In genomic region chr11:59183821-59184220, GRCm38 (mm10) we compare ENCODE assay signal across 8 mouse cellular contexts. TPM values are rescaled to one million over a fixed set of nuclear protein-coding genes. Genes with fewer than 3 reads are reported as not detected.
DNase-seq lines count a peak whose midpoint lies in the region; ATAC-seq and TF ChIP-seq lines count a peak whose summit lies in the region.

No protein-coding gene starts in this region.

- WGBS in heart, embryonic 14.5 days = 9% methylated on average over 3 of the region's 3 CpGs
- 46% methylated on average over 3 of the region's 3 CpGs for WGBS in spleen, adult 2 months

- no peaks in the 10 kb centered on the region for H3K4me1 ChIP-seq in cortical plate, adult 2 months (ENCODE audit: control insufficient read depth, insufficient read depth, low read length)
- H3K4me1 ChIP-seq in heart, embryonic 14.5 days (ENCODE audit: control insufficient read depth in 2 of 2, insufficient read depth in 2 of 2, low read length in 2 of 2) = peaks cover 15 to 31% of the 10 kb centered on the region in 2 experiments
- no peaks in the 10 kb centered on the region for H3K4me1 ChIP-seq in spleen, adult 2 months (ENCODE audit: control insufficient read depth, insufficient read depth, insufficient read length)

- no peaks in the 10 kb centered on the region for H3K9me3 ChIP-seq in heart, embryonic 14.5 days (ENCODE audit: control insufficient read depth, low read length)

- H3K4me3 ChIP-seq in cortical plate, adult 2 months (ENCODE audit: insufficient read depth, low read length) = no peak overlapping the region
- H3K4me3 ChIP-seq in heart, embryonic 14.5 days (ENCODE audit: control insufficient read depth in 1 of 2, insufficient read depth in 1 of 2, low read depth in 1 of 2, low read length in 2 of 2) = no peak overlapping the region
- no peak overlapping the region for H3K4me3 ChIP-seq in spleen, adult 2 months (ENCODE audit: extremely low read depth, insufficient read depth, insufficient read length)

- 0 out of 2 replicates have a peak, but pooled peaks cover 4% of the 10 kb centered on the region for H3K27me3 ChIP-seq in heart, embryonic 14.5 days (ENCODE audit: control insufficient read depth, insufficient read depth, low read length)
- H3K27me3 ChIP-seq in spleen, adult 2 months (ENCODE audit: control insufficient read depth, insufficient read depth, low read length) = no peaks in the 10 kb centered on the region

- TF ChIP-seq CTCF in cortical plate, adult 2 months (IDR thresholded peaks at IDR 0.05; ENCODE audit: extremely low read depth, insufficient read depth, low read length) = peak; percentile 81
- TF ChIP-seq CTCF in spleen, adult 2 months (IDR thresholded peaks at IDR 0.05; ENCODE audit: extremely low read depth, insufficient read depth, insufficient read length, insufficient replicate concordance) = no peak

- peak overlapping the region; percentile 51; the same call in 1 of the 2 replicates for H3K9ac ChIP-seq in heart, embryonic 14.5 days (ENCODE audit: low read length)

- TF ChIP-seq POLR2A in cortical plate, adult 2 months (IDR thresholded peaks at IDR 0.05; ENCODE audit: extremely low read depth, insufficient read depth, low read length) = no peak
- TF ChIP-seq POLR2A in spleen, adult 2 months (IDR thresholded peaks at IDR 0.05; ENCODE audit: low read depth, low read length) = no peak

- peaks cover 35% of the 10 kb centered on the region for H3K36me3 ChIP-seq in heart, embryonic 14.5 days (ENCODE audit: control insufficient read depth, insufficient read depth, low read length)
- H3K36me3 ChIP-seq in spleen, adult 2 months (ENCODE audit: control insufficient read depth, insufficient read depth, low read length) = peaks cover 13% of the 10 kb centered on the region

- ATAC-seq in heart, embryonic 14.5 days (ENCODE audit: insufficient number of reproducible peaks, insufficient read depth, low FRiP score, low read depth) = no peak

- DNase-seq in cerebellum, adult 9-10 months = peak; percentile 57
- no peak for DNase-seq in cerebellum, adult 11-12 months
- DNase-seq in ES-CJ7 (ENCODE audit: low read depth, low spot score) = peak; percentile 48
- peak; percentile 77 for DNase-seq in kidney, postnatal 14 days
- peak; percentile 82 for DNase-seq in lung, postnatal 10 days
- DNase-seq in spleen, adult 2 months (ENCODE audit: low read depth in 1 of 2, low spot score in 2 of 2) = no peak

- H3K27ac ChIP-seq in cortical plate, adult 2 months (ENCODE audit: insufficient read depth, low read length) = peak overlapping the region; percentile 62
- H3K27ac ChIP-seq in heart, embryonic 14.5 days (replicated peaks in 1 of 2; ENCODE audit: control insufficient read depth in 1 of 2, insufficient read depth in 1 of 2, low read depth in 2 of 2, low read length in 2 of 2) = peak overlapping the region; percentile 48 to 55; a peak in 3 of 4 replicates
- H3K27ac ChIP-seq in spleen, adult 2 months (ENCODE audit: insufficient read depth, low read length) = peak overlapping the region; percentile 16; the same call in 1 of the 2 replicates

- peak overlapping the region; percentile 12; the same call in 1 of the 2 replicates for H3K4me2 ChIP-seq in heart, embryonic 14.5 days (ENCODE audit: low read length)

RNA-seq across cellular contexts. Expression of gene Gjc2, which starts 0.8 kb away (rescaled TPM):
- 24.8 and 32.3 TPM in 2 replicates for polyA plus RNA-seq in cortical plate, adult 2 months (2012; rRNA removed)
- 0.23 and 0.39 TPM in 2 replicates for polyA plus RNA-seq in heart, embryonic 14.5 days (2014; fragmentation: Nextera tagmentation; extraction: Ambion mirVana)
- polyA plus RNA-seq in spleen, adult 2 months (2012; rRNA removed) = 3.4 and 4.1 TPM in 2 replicates

RNA-seq across cellular contexts. Expression of gene Guk1, which starts 8.2 kb away (rescaled TPM):
- polyA plus RNA-seq in cortical plate, adult 2 months (2012; rRNA removed) = 278 and 287 TPM in 2 replicates
- polyA plus RNA-seq in heart, embryonic 14.5 days (2014; fragmentation: Nextera tagmentation; extraction: Ambion mirVana) = 133 and 136 TPM in 2 replicates
- 40.9 and 52.3 TPM in 2 replicates for polyA plus RNA-seq in spleen, adult 2 months (2012; rRNA removed)

RNA-seq across cellular contexts. Expression of gene Mrpl55, which starts 18.5 kb away (rescaled TPM):
- polyA plus RNA-seq in cortical plate, adult 2 months (2012; rRNA removed) = 53.6 and 57.1 TPM in 2 replicates
- 131 and 133 TPM in 2 replicates for polyA plus RNA-seq in heart, embryonic 14.5 days (2014; fragmentation: Nextera tagmentation; extraction: Ambion mirVana)
- polyA plus RNA-seq in spleen, adult 2 months (2012; rRNA removed) = 16.1 and 21.8 TPM in 2 replicates

RNA-seq across cellular contexts. Expression of gene Iba57, which starts 20.3 kb away (rescaled TPM):
- 5.0 and 6.2 TPM in 2 replicates for polyA plus RNA-seq in cortical plate, adult 2 months (2012; rRNA removed)
- polyA plus RNA-seq in heart, embryonic 14.5 days (2014; fragmentation: Nextera tagmentation; extraction: Ambion mirVana) = 4.6 and 4.9 TPM in 2 replicates
- 6.3 and 6.5 TPM in 2 replicates for polyA plus RNA-seq in spleen, adult 2 months (2012; rRNA removed)

RNA-seq across cellular contexts. Expression of gene 2310033P09Rik, which starts 24.3 kb away (rescaled TPM):
- polyA plus RNA-seq in cortical plate, adult 2 months (2012; rRNA removed) = 29.5 and 31.0 TPM in 2 replicates
- 20.0 and 22.1 TPM in 2 replicates for polyA plus RNA-seq in heart, embryonic 14.5 days (2014; fragmentation: Nextera tagmentation; extraction: Ambion mirVana)
- polyA plus RNA-seq in spleen, adult 2 months (2012; rRNA removed) = 19.9 and 25.0 TPM in 2 replicates

Comparison
In these comparisons a context has a peak if more than half of its experiments do, and no peak if none do; other contexts are left out.
1. DNase-seq: peak in cerebellum, adult 9-10 months (single experiment), ES-CJ7 (single experiment), kidney, postnatal 14 days (single experiment) and lung, postnatal 10 days (single experiment); none in cerebellum, adult 11-12 months (single experiment) and spleen, adult 2 months (0 of 2).
2. Peak in every context shown above with its lines, with median percentiles within 50 percentile points of each other: H3K27ac ChIP-seq.